Mouse (Mus musculus): ENCODE data around the gene Mdh1. TPM values are rescaled to one million over a fixed set of nuclear protein-coding genes. Genes with fewer than 3 reads are reported as not detected.

Gene Mdh1
- polyA plus RNA-seq, 1 experiment from 2014 or later, result 397 TPM

- no peaks in the 10 kb centered on the region for H3K27me3 ChIP-seq
- no peak overlapping the region for H3K27ac ChIP-seq
- peaks cover 7% of the 10 kb centered on the region; the same call in 1 of the 2 replicates for H3K4me1 ChIP-seq
- H3K4me3 ChIP-seq, result no peak overlapping the region
- H3K9ac ChIP-seq, result no peak overlapping the region
- ATAC-seq (ENCODE audit: insufficient number of reproducible peaks, insufficient read depth, low FRiP score, low TSS enrichment, low read depth), result no peak
- WGBS, result 89% methylated on average over 9 of the region's 9 CpGs
- peaks cover 47% of the 10 kb centered on the region for H3K36me3 ChIP-seq
- no peaks in the 10 kb centered on the region for H3K9me3 ChIP-seq
- H3K4me2 ChIP-seq, result no peak overlapping the region
These were observed 7.3 kb downstream of the Mdh1 start for GRCm38 (mm10) chr11:21564681-21565405.

- Histone ChIP-seq H3K4me1 (no peaks in the 10 kb centered on the region), H3K4me2 (no peak overlapping the region), H3K36me3 (peaks cover 58% of the 10 kb centered on the region), H3K4me3 (no peak overlapping the region), H3K27ac (no peak overlapping the region), H3K9me3 (no peaks in the 10 kb centered on the region), H3K27me3 (no peaks in the 10 kb centered on the region), H3K9ac (no peak overlapping the region)
- 84% methylated on average over 4 of the region's 4 CpGs for WGBS
- no peak for ATAC-seq (ENCODE audit: insufficient number of reproducible peaks, insufficient read depth, low FRiP score, low TSS enrichment, low read depth)
These were observed 8.4 kb downstream of the Mdh1 start for GRCm38 (mm10) chr11:21563617-21564325.

- H3K4me1 ChIP-seq, result no peaks in the 10 kb centered on the region
- H3K27me3 ChIP-seq, result no peaks in the 10 kb centered on the region
- no peak overlapping the region for H3K27ac ChIP-seq
- WGBS, result 89% methylated on average over 5 of the region's 5 CpGs
- H3K9me3 ChIP-seq, result no peaks in the 10 kb centered on the region
- no peak for ATAC-seq (ENCODE audit: insufficient number of reproducible peaks, insufficient read depth, low FRiP score, low TSS enrichment, low read depth)
- H3K4me2 ChIP-seq, result no peak overlapping the region
- no peak overlapping the region for H3K9ac ChIP-seq
- no peak overlapping the region for H3K4me3 ChIP-seq
- H3K36me3 ChIP-seq, result peaks cover 69% of the 10 kb centered on the region
These were observed 10.8 kb downstream of the Mdh1 start for GRCm38 (mm10) chr11:21561347-21561746.

GRCm38 (mm10) chr11:21559727-21560126, 12.4 kb downstream of the Mdh1 start:
- Histone ChIP-seq H3K9ac (no peak overlapping the region), H3K27me3 (no peaks in the 10 kb centered on the region), H3K4me1 (no peaks in the 10 kb centered on the region), H3K4me2 (no peak overlapping the region), H3K4me3 (no peak overlapping the region), H3K9me3 (no peaks in the 10 kb centered on the region), H3K27ac (no peak overlapping the region), H3K36me3 (peaks cover 61% of the 10 kb centered on the region)
- WGBS, result 88% methylated on average over 11 of the region's 11 CpGs
- ATAC-seq (ENCODE audit: insufficient number of reproducible peaks, insufficient read depth, low FRiP score, low TSS enrichment, low read depth), result no peak

GRCm38 (mm10) chr11:21552049-21552448, 20.1 kb downstream of the Mdh1 start:
- Histone ChIP-seq H3K27me3 (no peaks in the 10 kb centered on the region), H3K36me3 (peaks cover 7% of the 10 kb centered on the region; the same call in 1 of the 2 replicates), H3K4me1 (no peaks in the 10 kb centered on the region), H3K9me3 (no peaks in the 10 kb centered on the region), H3K4me3 (no peak overlapping the region), H3K9ac (no peak overlapping the region), H3K4me2 (no peak overlapping the region), H3K27ac (no peak overlapping the region)
- no peak for ATAC-seq (ENCODE audit: insufficient number of reproducible peaks, insufficient read depth, low FRiP score, low TSS enrichment, low read depth)
- 83% methylated on average over 3 of the region's 3 CpGs for WGBS

- Histone ChIP-seq H3K9ac (no peak overlapping the region), H3K4me3 (no peak overlapping the region), H3K27me3 (no peaks in the 10 kb centered on the region), H3K36me3 (no peaks in the 10 kb centered on the region), H3K4me1 (no peaks in the 10 kb centered on the region), H3K27ac (no peak overlapping the region), H3K4me2 (no peak overlapping the region), H3K9me3 (no peaks in the 10 kb centered on the region)
- WGBS, result 85% methylated on average over 12 of the region's 12 CpGs
- ATAC-seq (ENCODE audit: insufficient number of reproducible peaks, insufficient read depth, low FRiP score, low TSS enrichment, low read depth), result no peak
These were observed 21.7 kb downstream of the Mdh1 start for GRCm38 (mm10) chr11:21550222-21551173.

- no peaks in the 10 kb centered on the region for H3K9me3 ChIP-seq
- ATAC-seq (ENCODE audit: insufficient number of reproducible peaks, insufficient read depth, low FRiP score, low TSS enrichment, low read depth), result no peak
- no peaks in the 10 kb centered on the region for H3K27me3 ChIP-seq
- no peak overlapping the region for H3K9ac ChIP-seq
- H3K4me3 ChIP-seq, result no peak overlapping the region
- no peaks in the 10 kb centered on the region for H3K4me1 ChIP-seq
- H3K27ac ChIP-seq, result no peak overlapping the region
- no peak overlapping the region for H3K4me2 ChIP-seq
- H3K36me3 ChIP-seq, result no peaks in the 10 kb centered on the region
- WGBS, result 87% methylated on average over 4 of the region's 4 CpGs
These were observed 22.4 kb downstream of the Mdh1 start for GRCm38 (mm10) chr11:21549754-21550153.

- ATAC-seq (ENCODE audit: insufficient number of reproducible peaks, insufficient read depth, low FRiP score, low TSS enrichment, low read depth), result no peak
- Histone ChIP-seq H3K27me3 (no peaks in the 10 kb centered on the region), H3K9ac (no peak overlapping the region), H3K4me1 (no peaks in the 10 kb centered on the region), H3K4me2 (no peak overlapping the region), H3K27ac (no peak overlapping the region), H3K9me3 (no peaks in the 10 kb centered on the region), H3K36me3 (no peaks in the 10 kb centered on the region), H3K4me3 (no peak overlapping the region)
- WGBS, result 85% methylated on average over 2 of the region's 2 CpGs
These were observed 23.1 kb downstream of the Mdh1 start for GRCm38 (mm10) chr11:21549052-21549451.

- Histone ChIP-seq H3K4me3 (no peak overlapping the region), H3K27me3 (no peaks in the 10 kb centered on the region), H3K4me1 (no peaks in the 10 kb centered on the region), H3K4me2 (no peak overlapping the region), H3K9ac (no peak overlapping the region), H3K36me3 (no peaks in the 10 kb centered on the region), H3K9me3 (no peaks in the 10 kb centered on the region), H3K27ac (no peak overlapping the region)
- ATAC-seq (ENCODE audit: insufficient number of reproducible peaks, insufficient read depth, low FRiP score, low TSS enrichment, low read depth), result no peak
These were observed 24.6 kb downstream of the Mdh1 start for GRCm38 (mm10) chr11:21547518-21547917.

- H3K36me3 ChIP-seq, result no peaks in the 10 kb centered on the region
- no peak for ATAC-seq (ENCODE audit: insufficient number of reproducible peaks, insufficient read depth, low FRiP score, low TSS enrichment, low read depth)
- no peak overlapping the region for H3K4me3 ChIP-seq
- no peak overlapping the region for H3K4me2 ChIP-seq
- H3K9ac ChIP-seq, result no peak overlapping the region
- WGBS, result 83% methylated on average over 1 of the region's 1 CpGs
- no peaks in the 10 kb centered on the region for H3K4me1 ChIP-seq
- no peak overlapping the region for H3K27ac ChIP-seq
- H3K9me3 ChIP-seq, result no peaks in the 10 kb centered on the region
- no peaks in the 10 kb centered on the region for H3K27me3 ChIP-seq
These were observed 25.5 kb downstream of the Mdh1 start for GRCm38 (mm10) chr11:21546671-21547070.

GRCm38 (mm10) chr11:21545951-21546350, 26.2 kb downstream of the Mdh1 start:
- Histone ChIP-seq H3K27ac (no peak overlapping the region), H3K36me3 (no peaks in the 10 kb centered on the region), H3K4me2 (no peak overlapping the region), H3K27me3 (no peaks in the 10 kb centered on the region), H3K4me3 (no peak overlapping the region), H3K4me1 (no peaks in the 10 kb centered on the region), H3K9me3 (no peaks in the 10 kb centered on the region), H3K9ac (no peak overlapping the region)
- no peak for ATAC-seq (ENCODE audit: insufficient number of reproducible peaks, insufficient read depth, low FRiP score, low TSS enrichment, low read depth)

Measured in embryonic facial prominence, embryonic 13.5 days (tissue).